Mouse (Mus musculus): ENCODE data around the gene Pltp.
A peak's percentile ranks its signal among the peaks of the same experiment; 100 is the strongest.

Gene Pltp

DNA sequence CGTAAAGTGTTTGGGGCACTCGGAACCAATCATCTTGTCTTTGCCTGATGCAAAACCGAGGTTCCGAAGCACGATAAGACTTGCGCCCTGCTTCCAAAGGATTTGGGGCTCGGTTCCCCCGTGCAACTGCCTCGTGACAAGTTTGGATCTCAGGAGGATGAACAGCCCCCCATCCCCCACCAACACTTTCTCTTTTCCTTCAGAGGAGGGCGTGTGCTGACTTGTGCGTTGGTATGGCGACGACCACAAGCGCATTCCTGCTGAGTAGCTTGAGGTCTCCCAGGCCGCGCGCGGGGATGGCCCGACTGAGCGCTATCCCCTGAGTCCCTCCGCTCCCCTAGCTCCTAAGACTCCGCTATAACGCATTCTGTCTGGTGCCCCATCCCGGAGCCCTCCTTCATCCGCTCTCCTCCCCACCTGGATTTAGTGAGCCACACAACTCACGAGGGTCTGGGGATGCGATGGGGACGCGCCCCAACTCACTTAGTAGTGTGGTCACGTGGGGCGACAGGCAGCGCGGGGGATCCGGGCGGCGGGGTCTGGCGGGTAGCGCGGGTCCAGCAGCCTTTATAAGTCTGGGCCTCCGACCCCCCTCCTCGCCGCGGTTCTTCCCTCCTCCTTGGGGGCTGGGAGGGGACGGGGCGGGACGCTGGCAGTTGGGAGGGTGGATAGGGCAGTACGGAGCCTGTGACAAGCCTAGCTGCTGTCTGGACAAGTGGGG, at the start of gene Pltp:
Gene Pltp (minus strand): TSS at position 611 of the 721 bp plus-strand sequence.
- DNase-seq: peak in 1 of 2 experiments; percentile 35

GRCm38 (mm10) chr2:164906071-164906470, 48.6 kb upstream of the Pltp start:
- DNase-seq: no peak

DNA sequence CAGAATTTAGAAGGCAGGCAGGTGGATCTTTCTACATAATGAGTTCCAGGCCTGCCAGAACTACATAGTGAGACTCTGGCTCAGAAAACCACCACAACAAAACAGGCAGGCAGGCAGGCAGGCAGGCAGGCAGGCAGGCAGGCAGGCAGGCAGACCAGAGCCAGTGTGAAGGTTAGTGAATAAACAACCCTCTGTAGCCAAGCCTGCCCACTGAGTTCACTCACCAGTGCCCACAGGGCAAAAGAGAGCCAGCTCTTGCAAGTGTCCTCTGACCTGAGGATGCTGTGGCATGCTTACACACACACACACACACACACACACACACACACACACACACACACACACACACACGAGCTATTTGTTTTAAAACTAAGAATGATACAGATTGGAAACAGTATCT, 46.0 kb upstream of the Pltp start:
- no peak for DNase-seq

- DNase-seq: peak; percentile 48 to 61
Observed at GRCm38 (mm10) chr2:164901380-164901779, 43.9 kb upstream of the Pltp start.

- no peak for DNase-seq
Observed at GRCm38 (mm10) chr2:164899723-164900459, 42.4 kb upstream of the Pltp start.

DNA sequence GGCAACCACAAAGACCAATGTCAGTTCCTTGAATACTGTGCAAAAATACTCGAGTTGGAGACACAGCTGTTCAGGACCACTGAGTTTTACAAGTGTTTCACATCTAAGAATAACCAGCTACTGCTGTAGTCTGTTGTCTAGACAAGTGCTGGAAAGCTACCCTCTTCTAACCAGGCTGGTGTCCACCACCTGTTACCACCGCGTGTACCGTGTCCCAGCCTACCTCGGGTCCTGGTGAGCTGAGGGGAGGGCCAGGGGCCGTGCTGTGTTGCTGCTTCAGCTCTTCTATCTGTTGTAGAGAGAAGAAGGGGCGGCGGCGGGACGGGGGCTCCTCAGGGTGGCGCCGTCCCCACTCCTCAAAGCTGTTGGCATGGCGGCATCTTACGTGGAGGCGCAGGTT, 41.5 kb upstream of the Pltp start:
- DNase-seq: no peak

DNA sequence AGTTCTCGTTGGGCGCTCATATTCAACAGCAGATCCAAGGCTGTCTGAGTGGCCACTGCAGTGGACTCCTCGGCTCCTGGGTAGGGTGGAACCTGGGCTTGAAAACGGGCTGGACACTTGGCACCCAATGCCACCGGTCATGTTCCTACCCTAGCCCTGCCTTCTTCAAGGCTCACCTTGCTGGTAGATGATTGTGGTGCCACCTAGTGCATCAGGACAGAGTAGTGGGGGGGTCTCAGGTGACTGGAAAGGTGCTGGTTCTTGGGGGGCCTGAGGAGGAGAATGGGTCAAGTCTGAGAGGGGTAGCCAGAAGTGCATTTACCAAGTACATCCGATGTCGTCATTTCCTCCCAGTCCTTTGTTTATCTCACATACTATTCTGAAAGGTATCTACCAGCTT, 40.5 kb upstream of the Pltp start:
- DNase-seq: no peak

DNA sequence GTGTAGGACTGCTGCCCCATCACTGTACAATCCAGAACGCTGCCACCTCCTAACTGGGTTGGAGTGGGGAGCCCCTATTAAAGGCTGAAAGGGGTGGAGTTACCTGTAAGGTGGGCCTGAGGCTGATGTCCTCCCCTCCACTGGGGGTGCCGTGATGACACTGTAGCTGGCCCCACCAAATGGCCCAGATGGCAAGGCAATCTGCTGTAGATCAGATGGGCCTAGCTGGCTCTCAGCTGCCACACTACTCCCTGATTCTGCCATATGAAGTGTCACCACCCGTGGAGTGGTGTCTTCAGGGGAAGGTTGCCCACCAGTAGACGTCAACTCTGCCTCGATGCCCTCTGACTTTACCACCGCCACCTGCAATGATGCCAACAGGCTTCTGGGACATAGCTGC, 38.4 kb upstream of the Pltp start:
- DNase-seq: no peak

DNA sequence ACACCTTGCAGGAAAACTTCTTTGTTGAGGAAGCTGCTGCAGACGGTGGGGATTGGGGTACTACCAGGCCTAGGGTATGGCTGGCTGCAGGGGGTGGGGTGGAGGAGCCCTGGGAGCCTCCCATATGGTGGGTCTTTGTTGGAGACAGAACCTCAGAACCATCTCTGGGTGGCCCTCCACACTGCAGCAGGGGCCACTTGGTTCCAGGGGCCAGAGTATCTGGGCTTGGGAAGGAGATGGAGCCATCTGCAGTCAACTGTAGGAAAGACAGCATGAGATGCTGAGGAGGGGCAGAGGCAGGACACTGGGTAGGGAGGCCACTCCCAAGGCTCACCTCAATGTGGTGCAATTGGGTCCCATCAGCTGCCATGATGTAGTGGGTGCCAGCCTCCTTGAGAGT, 37.1 kb upstream of the Pltp start:
- no peak for DNase-seq

DNA sequence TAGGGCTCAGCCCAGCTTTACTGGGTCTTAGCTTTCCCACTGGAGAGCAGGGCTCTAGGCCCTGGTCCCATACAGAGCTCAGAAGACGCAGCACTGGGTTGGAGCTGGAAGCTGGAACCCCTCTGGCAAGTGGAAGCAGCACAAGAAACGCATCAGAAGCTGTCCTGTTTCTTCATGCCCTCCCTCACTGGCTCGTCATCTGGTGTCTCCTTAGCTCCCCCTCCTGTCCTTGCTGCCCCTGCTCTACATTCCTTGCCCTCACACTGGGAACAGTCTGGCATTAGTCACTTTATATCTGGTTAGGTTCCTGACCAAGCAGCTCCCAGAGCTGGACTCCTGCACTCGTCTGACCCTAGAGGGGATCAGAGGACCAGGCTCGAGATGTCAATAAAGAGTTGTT, 36.5 kb upstream of the Pltp start:
- DNase-seq: no peak

GRCm38 (mm10) chr2:164892696-164893216, 35.2 kb upstream of the Pltp start:
- DNase-seq: peak; percentile 51 to 66

GRCm38 (mm10) chr2:164891908-164892695, 34.6 kb upstream of the Pltp start:
- peak; percentile 70 to 71 for DNase-seq

GRCm38 (mm10) chr2:164891056-164891834, 33.7 kb upstream of the Pltp start:
- DNase-seq: no peak

GRCm38 (mm10) chr2:164890411-164891049, 33.0 kb upstream of the Pltp start:
- peak in 1 of 2 experiments; percentile 21 for DNase-seq

- DNase-seq: no peak
Observed at GRCm38 (mm10) chr2:164889960-164890359, 32.4 kb upstream of the Pltp start.

GRCm38 (mm10) chr2:164888996-164889395, 31.5 kb upstream of the Pltp start:
- peak in 1 of 2 experiments; percentile 15 for DNase-seq

- no peak for DNase-seq
Observed at GRCm38 (mm10) chr2:164886617-164887016, 29.1 kb upstream of the Pltp start.

DNA sequence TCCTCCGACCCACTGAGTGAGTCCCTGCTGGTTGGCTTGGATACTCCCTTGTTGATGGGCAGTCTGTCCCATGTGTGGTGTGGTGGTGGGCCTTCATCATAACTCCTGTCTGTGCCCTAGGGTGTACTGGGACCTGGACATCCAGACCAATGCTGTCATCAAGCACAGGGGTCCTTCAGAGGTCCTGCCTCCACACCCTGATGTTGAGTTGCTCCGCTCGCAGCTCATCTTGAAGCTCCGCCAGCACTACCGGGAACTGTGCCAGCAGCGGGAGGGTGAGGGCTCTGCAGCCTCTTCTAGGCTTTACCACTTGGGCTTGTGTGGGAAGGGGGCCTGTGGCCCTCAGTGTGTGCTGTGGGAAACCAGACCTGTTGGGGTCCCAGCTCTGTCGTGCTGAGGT, 28.3 kb upstream of the Pltp start:
- DNase-seq: peak; percentile 84 to 87

DNA sequence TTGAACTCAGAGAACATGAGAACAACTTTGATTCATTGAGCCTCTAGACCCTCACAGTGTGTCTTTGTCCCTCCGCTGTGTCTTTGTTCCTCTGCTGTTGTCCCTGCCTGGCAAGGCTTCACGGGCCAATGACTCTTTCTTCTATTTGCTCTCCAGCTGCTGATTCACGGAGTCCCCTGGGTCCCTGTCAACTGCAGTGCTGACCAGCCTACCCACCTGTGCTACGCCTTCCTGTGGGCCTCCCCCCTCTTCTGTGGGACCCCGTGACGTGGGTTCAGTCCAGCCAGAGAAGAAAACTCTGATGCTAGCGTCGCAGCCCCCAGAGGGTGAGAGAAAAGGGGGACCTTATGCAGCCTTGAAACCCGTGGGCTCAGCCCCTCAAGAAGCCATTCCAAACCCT, 25.1 kb upstream of the Pltp start:
- DNase-seq: peak in 1 of 2 experiments; percentile 11

- DNase-seq: peak; percentile 90 to 95
Observed at GRCm38 (mm10) chr2:164879568-164880277, 22.2 kb upstream of the Pltp start.

- peak; percentile 89 to 96 for DNase-seq
Observed at GRCm38 (mm10) chr2:164879228-164879567, 21.7 kb upstream of the Pltp start, which contains the start of gene Pcif1. Gene Pcif1 (plus strand): TSS chr2:164879304.
